Mouse (Mus musculus): ENCODE measurements around the gene Sh3bp4. TPM values are rescaled to one million over a fixed set of nuclear protein-coding genes. Genes with fewer than 3 reads are reported as not detected.

The Sh3bp4 gene
- polyA plus RNA-seq, 1 experiment: 40.2 TPM

DNA sequence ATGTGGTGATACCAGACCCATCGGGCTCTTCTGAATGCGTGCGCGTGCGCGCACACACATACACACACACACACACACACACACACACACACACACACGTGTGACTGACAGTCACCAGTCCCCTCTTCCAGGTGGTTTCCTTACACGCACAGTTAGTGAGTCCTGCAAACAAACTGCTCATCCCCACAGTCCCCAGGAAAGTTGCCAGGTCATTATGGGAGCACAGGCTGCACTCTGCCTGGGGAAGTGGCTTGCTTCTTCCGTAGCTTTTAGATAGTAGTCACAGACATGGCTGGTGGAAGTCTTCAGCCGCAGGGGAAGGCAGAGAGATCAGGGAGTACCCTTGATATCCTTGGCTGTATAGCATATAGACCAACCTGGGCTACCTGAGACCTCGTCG lies 33.3 kb downstream of the Sh3bp4 start:
- TF ChIP-seq POLR2A (IDR thresholded peaks at IDR 0.05; ENCODE audit: borderline replicate concordance, extremely low read depth, low read depth, low read length) (no peak), CTCF (IDR thresholded peaks at IDR 0.05; ENCODE audit: insufficient read depth, low read length) (no peak)
- 62% methylated on average over 12 of the region's 12 CpGs for WGBS
- peak; percentile 26 for DNase-seq
- peaks cover 47% of the 10 kb centered on the region for H3K4me1 ChIP-seq (ENCODE audit: control insufficient read depth, insufficient read depth, low read length)
- H3K4me3 ChIP-seq (replicated peaks; ENCODE audit: extremely low read depth, low read depth, low read length): no peak overlapping the region

DNA sequence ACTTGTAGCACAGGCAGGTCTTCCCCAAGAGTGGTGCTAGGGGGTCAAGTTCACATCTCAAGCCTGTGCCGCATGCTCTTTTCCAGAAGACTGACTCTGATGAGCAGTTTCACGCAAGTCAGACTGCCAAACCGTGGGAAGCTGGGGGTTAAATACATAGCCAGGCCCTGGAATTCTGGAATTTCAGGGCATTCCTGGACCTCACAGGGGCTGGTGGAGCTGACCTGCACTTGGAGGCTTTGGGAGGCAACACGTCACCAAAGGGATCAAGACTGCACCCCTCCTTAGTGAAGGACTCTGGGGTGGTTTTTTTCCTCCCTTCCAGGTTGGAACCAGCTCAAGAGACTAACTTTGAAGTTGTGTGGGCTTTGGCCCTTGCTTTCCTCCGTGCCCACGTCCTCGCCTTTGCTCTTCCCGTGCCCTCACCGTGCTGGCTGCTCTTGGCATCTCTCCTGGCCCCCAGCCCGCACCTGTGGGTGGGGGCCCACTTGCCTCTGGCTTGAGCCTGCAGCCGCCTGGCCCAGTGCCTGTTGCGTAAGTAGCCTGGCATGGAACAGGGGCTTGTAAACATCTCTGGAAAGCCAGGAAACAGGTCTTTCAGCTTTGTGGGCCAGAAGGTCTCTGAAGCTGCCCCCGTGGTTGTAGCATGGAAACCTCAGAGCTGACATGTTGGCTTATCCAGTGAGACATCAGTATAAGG lies 34.0 kb downstream of the Sh3bp4 start:
- peaks cover 53% of the 10 kb centered on the region for H3K4me1 ChIP-seq (ENCODE audit: control insufficient read depth, insufficient read depth, low read length)

DNA sequence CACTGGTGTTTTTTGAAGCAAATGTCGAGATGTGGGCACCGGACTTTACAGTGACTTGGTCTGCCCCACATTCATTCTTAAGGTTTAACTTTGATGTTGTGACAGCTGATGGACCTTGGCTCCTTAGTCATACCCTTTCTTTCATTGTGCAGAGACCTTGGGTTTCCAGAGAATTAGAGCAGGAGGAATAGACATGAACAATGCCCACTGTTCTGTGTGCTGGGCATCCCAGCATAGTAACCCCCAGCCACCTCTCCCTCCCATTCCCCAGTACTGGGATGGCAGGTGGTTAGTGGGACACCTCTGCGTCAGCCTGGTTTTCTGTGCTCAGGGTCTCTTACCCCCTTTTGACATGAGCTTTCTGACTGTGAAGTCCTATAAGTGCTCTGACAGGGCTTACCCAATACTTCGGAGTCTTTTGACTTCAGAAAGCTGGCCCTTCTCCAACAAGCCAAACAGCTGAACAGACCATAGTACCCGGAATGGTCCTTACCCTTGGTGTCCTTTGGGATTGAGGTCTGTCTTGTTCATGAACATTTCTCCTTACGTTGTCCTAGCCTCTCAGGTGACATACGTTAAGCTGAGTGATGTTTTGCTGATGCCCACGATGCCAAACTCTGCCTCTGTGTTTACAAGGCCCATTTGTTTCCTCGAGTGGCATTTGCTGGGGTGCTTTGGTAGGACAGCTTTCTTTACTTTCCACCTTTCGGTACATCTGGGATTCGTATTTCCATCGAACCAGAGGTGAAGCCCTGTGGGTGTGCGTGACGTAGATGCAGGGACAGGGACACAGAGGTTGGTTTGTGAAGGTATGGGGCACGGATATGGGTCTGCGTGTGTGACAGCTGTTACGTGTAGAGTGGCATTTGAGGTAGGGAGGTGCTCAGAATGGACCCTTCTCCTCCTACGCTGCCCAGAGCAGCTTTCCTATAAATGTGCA lies 35.9 kb downstream of the Sh3bp4 start:
- TF ChIP-seq CTCF (IDR thresholded peaks at IDR 0.05; ENCODE audit: insufficient read depth, low read length): no peak
- no peak for TF ChIP-seq POLR2A (IDR thresholded peaks at IDR 0.05; ENCODE audit: borderline replicate concordance, extremely low read depth, low read depth, low read length)
- no peak overlapping the region for H3K4me3 ChIP-seq (replicated peaks; ENCODE audit: extremely low read depth, low read depth, low read length)
- DNase-seq: peak; percentile 39
- 70% methylated on average over 18 of the region's 18 CpGs for WGBS
- H3K4me1 ChIP-seq (ENCODE audit: control insufficient read depth, insufficient read depth, low read length): peaks cover 58% of the 10 kb centered on the region

More for the DNA sequence above, 34.0 kb downstream of the Sh3bp4 start:
- no peak for TF ChIP-seq CTCF (IDR thresholded peaks at IDR 0.05; ENCODE audit: insufficient read depth, low read length)
- peak; percentile 88 for DNase-seq
- WGBS: 39% methylated on average over 13 of the region's 13 CpGs
- H3K4me3 ChIP-seq (replicated peaks; ENCODE audit: extremely low read depth, low read depth, low read length): no peak overlapping the region

DNA sequence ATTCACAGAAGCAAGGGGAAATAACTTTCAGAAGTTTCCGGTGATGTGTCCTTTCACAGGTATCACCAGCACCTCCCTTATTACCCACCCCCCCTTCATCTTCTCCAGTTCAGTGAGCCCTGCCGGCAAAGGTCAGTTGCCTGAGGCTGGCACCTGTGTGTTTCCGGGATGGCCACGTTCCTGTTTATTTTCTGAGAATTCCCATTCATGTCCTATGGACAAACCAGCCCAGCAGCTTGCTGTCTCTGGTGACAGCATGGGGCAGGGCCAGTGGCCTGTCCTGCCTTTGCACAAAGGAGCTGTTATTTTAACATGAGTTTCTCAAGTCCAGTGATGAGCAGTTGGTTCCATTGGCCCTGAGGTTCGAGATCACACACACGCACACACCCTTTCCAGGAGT lies 37.3 kb downstream of the Sh3bp4 start:
- no peak overlapping the region for H3K4me3 ChIP-seq (replicated peaks; ENCODE audit: extremely low read depth, low read depth, low read length)
- WGBS: 44% methylated on average over 6 of the region's 6 CpGs
- peaks cover 60% of the 10 kb centered on the region for H3K4me1 ChIP-seq (ENCODE audit: control insufficient read depth, insufficient read depth, low read length)
- DNase-seq: no peak
- no peak for TF ChIP-seq POLR2A (IDR thresholded peaks at IDR 0.05; ENCODE audit: borderline replicate concordance, extremely low read depth, low read depth, low read length)
- no peak for TF ChIP-seq CTCF (IDR thresholded peaks at IDR 0.05; ENCODE audit: insufficient read depth, low read length)

DNA sequence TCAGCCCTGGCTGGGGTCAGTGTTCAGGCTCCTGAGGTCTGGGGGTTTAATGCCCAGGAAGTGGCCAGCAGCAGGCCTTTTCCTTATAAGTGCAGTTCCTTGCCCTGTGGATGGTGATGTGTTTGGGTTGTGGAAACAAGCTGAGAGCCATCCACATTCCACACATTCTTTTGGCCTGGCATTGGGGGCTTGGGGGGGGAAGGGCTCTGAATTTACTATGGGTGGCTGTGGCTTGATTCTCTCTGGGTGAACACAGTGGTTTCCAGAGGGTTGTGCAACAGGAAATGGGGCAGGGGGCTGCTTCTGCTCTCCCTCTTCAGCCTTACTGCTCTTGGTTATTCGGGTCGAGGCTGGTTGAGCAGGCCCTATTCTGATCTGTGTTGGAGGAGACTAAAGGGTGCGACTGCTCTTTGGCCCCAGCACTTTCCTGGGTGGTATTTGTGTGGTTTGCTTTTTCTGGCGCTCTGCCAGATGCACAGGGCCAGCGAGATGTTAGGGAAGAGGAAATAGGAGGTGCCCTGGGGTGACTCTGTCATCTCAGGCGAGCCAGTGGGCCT lies 38.2 kb downstream of the Sh3bp4 start:
- Histone ChIP-seq H3K4me3 (replicated peaks; ENCODE audit: extremely low read depth, low read depth, low read length) (no peak overlapping the region), H3K4me1 (ENCODE audit: control insufficient read depth, insufficient read depth, low read length) (peaks cover 56% of the 10 kb centered on the region)
- no peak for TF ChIP-seq POLR2A (IDR thresholded peaks at IDR 0.05; ENCODE audit: borderline replicate concordance, extremely low read depth, low read depth, low read length)
- no peak for TF ChIP-seq CTCF (IDR thresholded peaks at IDR 0.05; ENCODE audit: insufficient read depth, low read length)
- DNase-seq: peak; percentile 66
- WGBS: 4% methylated on average over 6 of the region's 6 CpGs

DNA sequence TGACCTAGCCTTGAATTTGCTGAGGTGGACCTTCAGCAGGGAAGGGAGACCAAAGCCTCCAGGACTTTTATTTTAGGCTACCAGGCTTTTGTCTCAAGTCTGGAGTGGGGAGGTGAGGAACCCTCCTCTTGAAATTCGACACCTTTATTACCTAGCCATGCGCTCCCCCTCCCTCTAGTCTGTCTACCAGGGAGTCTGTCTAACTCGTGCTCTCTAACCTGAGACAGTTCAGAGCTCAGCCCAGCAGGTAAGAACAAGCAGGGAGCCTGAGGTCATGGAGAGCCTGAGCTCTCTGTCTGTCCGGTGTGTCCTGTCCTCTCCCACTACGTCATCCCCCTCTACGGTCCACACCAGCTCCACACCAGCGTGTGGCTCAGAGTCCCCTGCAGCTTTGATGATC lies 39.6 kb downstream of the Sh3bp4 start:
- Histone ChIP-seq H3K4me1 (ENCODE audit: control insufficient read depth, insufficient read depth, low read length) (peaks cover 43% of the 10 kb centered on the region), H3K4me3 (replicated peaks; ENCODE audit: extremely low read depth, low read depth, low read length) (no peak overlapping the region)
- TF ChIP-seq CTCF (IDR thresholded peaks at IDR 0.05; ENCODE audit: insufficient read depth, low read length): no peak
- no peak for TF ChIP-seq POLR2A (IDR thresholded peaks at IDR 0.05; ENCODE audit: borderline replicate concordance, extremely low read depth, low read depth, low read length)
- DNase-seq: peak; percentile 17
- 72% methylated on average over 7 of the region's 7 CpGs for WGBS

DNA sequence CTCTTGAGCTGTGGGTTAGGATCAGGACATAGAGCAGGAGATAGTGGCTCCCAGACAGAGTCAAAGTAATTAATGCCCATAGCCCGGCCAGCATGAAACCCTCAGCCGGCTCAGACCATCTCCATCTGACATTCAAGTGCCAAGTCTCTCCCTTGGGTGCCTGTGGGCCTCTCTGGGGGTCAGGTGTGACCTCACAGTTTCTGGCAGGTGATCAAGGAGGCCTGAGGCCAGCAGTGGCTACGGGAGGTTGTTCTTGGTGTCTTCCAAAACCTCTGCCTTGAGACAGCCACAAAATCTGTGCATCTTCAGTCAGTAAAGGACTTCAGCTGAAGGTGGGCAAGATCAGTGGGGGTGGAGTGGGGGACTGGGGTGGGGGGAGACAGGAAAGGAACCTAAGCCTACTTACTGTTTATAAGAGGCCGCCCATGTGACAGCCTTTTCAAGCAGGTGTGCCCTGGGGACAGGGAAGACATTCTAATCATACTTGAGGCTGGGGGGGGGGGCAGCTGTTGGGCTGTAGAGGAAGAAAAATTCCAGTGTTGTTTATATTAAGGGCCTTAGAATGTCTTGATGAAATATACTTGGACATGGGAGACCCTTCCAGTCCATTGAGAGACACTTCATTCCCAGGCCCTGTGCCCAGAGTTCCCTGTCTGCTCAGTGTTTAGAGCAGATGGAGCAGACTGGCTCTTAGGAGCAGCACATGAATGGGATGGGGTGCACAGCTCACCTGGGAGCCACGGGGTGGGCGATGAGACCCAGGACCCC lies 40.7 kb downstream of the Sh3bp4 start:
- no peak overlapping the region for H3K4me3 ChIP-seq (replicated peaks; ENCODE audit: extremely low read depth, low read depth, low read length)

DNA sequence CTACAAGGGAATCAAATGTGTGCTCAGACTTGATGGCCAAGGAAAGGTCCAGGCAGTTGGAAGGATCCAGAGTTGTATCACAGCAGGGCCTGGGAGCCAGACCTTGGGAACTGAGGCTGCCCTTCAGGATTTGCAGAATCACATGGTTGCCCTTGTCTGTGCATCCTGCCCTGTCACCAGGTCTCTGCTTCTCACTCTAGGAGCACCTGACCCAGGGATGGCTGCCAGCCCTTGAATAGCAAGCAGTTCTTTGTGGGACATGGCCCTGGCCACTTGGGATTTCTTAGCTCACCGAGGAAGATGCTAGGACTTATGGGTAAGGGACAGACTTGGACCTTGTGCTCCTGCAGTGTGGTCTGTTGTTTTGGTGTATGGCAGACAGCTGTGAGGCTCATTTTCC lies 42.3 kb downstream of the Sh3bp4 start:
- WGBS: 75% methylated on average over 1 of the region's 1 CpGs
- H3K4me3 ChIP-seq (replicated peaks; ENCODE audit: extremely low read depth, low read depth, low read length): no peak overlapping the region
- H3K4me1 ChIP-seq (ENCODE audit: control insufficient read depth, insufficient read depth, low read length): peaks cover 32% of the 10 kb centered on the region
- TF ChIP-seq POLR2A (IDR thresholded peaks at IDR 0.05; ENCODE audit: borderline replicate concordance, extremely low read depth, low read depth, low read length): no peak
- no peak for TF ChIP-seq CTCF (IDR thresholded peaks at IDR 0.05; ENCODE audit: insufficient read depth, low read length)
- no peak for DNase-seq

More for the DNA sequence above, 40.7 kb downstream of the Sh3bp4 start:
- DNase-seq: peak; percentile 29
- H3K4me1 ChIP-seq (ENCODE audit: control insufficient read depth, insufficient read depth, low read length): peaks cover 37% of the 10 kb centered on the region
- TF ChIP-seq POLR2A (IDR thresholded peaks at IDR 0.05; ENCODE audit: borderline replicate concordance, extremely low read depth, low read depth, low read length) (no peak), CTCF (IDR thresholded peaks at IDR 0.05; ENCODE audit: insufficient read depth, low read length) (no peak)
- 49% methylated on average over 6 of the region's 6 CpGs for WGBS

DNA sequence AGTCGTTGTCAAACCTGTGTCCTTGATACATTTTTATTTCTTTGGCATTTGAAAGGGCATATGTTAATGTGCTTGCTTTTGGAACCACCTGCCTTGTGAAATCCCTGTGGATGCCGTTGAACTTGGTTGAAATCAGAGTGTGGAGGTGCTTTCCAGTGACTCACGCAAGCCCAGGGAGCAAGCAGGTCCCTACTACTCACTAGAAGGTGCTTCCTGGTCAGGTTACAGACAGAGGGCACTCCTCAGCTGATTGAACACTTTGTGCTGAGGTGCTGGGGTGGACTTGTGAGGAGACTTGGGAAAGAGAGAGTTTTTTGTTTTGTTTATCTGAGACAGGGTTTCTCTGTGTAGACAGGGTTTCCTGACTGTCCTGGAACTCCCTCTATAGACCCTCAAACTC lies 43.5 kb downstream of the Sh3bp4 start:
- TF ChIP-seq POLR2A (IDR thresholded peaks at IDR 0.05; ENCODE audit: borderline replicate concordance, extremely low read depth, low read depth, low read length) (no peak), CTCF (IDR thresholded peaks at IDR 0.05; ENCODE audit: insufficient read depth, low read length) (no peak)
- WGBS: 66% methylated on average over 3 of the region's 3 CpGs
- no peak for DNase-seq
- Histone ChIP-seq H3K4me1 (ENCODE audit: control insufficient read depth, insufficient read depth, low read length) (peaks cover 29% of the 10 kb centered on the region), H3K4me3 (replicated peaks; ENCODE audit: extremely low read depth, low read depth, low read length) (no peak overlapping the region)
